Mouse (Mus musculus): ENCODE results near the gene Abl1. TPM values are rescaled to one million over a fixed set of nuclear protein-coding genes. Genes with fewer than 3 reads are reported as not detected.

Abl1 gene
- polyA plus RNA-seq, 1 experiment: 45.9 TPM

DNA sequence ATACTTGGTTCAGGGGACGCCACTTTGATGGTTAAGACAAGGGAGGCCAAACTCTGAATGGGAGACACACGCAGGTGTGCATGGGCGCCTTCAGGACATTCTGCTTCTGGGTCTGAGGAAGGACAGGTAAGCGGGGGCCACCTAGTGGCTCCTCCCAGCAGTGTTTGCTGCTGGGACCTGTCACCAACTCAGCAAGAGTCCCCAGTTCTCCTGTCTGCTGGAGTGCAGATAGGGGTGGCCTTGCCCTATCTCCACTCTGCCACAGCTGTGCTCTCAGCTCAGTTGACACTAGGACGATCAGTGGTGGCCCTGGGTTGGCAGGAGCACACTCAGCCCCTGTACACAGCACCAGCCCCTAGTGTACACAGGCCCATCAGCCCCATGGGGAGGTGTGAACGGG, 159.7 kb downstream of the Abl1 start:
- TF ChIP-seq USF1 (IDR thresholded peaks at IDR 0.05; ENCODE audit: low read depth): no peak
- TF ChIP-seq CTCF (IDR thresholded peaks at IDR 0.05; ENCODE audit: control insufficient read depth, insufficient read depth, insufficient read length): peak; percentile 27
- H3K4me3 ChIP-seq (ENCODE audit: insufficient read depth, poor library complexity, severe bottlenecking): no peak overlapping the region
- no peaks in the 10 kb centered on the region for H3K36me3 ChIP-seq (ENCODE audit: control insufficient read depth, insufficient read depth)
- H3ac ChIP-seq (ENCODE audit: control insufficient read depth, insufficient read length, low read depth): no peak overlapping the region
- no peaks in the 10 kb centered on the region for H3K79me3 ChIP-seq (ENCODE audit: low read depth)
- no peaks in the 10 kb centered on the region for H3K79me2 ChIP-seq (ENCODE audit: control insufficient read depth, insufficient read depth)
- peaks cover 38% of the 10 kb centered on the region for H3K27me3 ChIP-seq (ENCODE audit: control insufficient read depth, insufficient read depth, insufficient read length)

DNA sequence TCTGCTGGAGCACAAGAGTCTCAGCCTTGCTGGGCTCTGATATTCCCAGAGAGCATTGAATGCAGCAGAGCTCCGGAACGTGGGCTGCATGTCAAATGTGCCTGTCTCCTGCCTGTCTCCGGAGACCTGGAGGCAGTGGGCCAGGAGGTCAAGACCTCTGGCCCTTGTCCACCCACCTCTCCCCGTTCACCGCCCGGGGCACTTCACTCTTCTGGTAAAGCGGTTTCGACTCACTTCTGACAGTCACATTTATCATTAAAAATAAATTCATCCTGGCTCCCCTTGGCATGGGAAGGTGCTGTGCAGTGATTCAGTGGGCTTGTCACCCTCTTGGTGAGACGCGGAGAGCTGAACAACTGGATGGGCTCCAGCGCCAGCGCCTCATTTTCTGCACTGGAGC, 162.0 kb downstream of the Abl1 start:
- H3K79me2 ChIP-seq (ENCODE audit: control insufficient read depth, insufficient read depth): no peaks in the 10 kb centered on the region
- TF ChIP-seq MYOG (IDR thresholded peaks at IDR 0.05; ENCODE audit: control insufficient read depth, extremely low read depth, insufficient read length) (no peak), FOSL1 (IDR thresholded peaks at IDR 0.05; ENCODE audit: insufficient read depth, low read length, poor library complexity, severe bottlenecking) (no peak), CTCF (IDR thresholded peaks at IDR 0.05; ENCODE audit: control insufficient read depth, insufficient read depth, insufficient read length) (no peak), MAX (IDR thresholded peaks at IDR 0.05) (no peak), MYOD1 (IDR thresholded peaks at IDR 0.05; ENCODE audit: control insufficient read depth, insufficient read length, low read depth) (no peak), CEBPB (IDR thresholded peaks at IDR 0.05; ENCODE audit: low read depth) (no peak), USF1 (IDR thresholded peaks at IDR 0.05; ENCODE audit: low read depth) (no peak)
- peaks cover 28% of the 10 kb centered on the region for H3K27me3 ChIP-seq (ENCODE audit: control insufficient read depth, insufficient read depth, insufficient read length)
- H3K79me3 ChIP-seq (ENCODE audit: low read depth): no peaks in the 10 kb centered on the region
- no peaks in the 10 kb centered on the region for H3K36me3 ChIP-seq (ENCODE audit: control insufficient read depth, insufficient read depth)
- H3ac ChIP-seq (ENCODE audit: control insufficient read depth, insufficient read length, low read depth): no peak overlapping the region
- H3K4me3 ChIP-seq (ENCODE audit: insufficient read depth, poor library complexity, severe bottlenecking): no peak overlapping the region

Other genes with a start within 250 kb of the Abl1 start
- gene Ass1, start 218.2 kb upstream of the Abl1 start, polyA plus RNA-seq (2012; fragmentation: generic; extraction: Trizol): 248 TPM
- gene Fubp3, start 115.7 kb upstream of the Abl1 start, polyA plus RNA-seq (2012; fragmentation: generic; extraction: Trizol): 29.9 TPM
- not detected for gene Prdm12, start 48.3 kb upstream of the Abl1 start, polyA plus RNA-seq (2012; fragmentation: generic; extraction: Trizol)
- 63.4 TPM for gene Exosc2, start 17.7 kb upstream of the Abl1 start, polyA plus RNA-seq (2012; fragmentation: generic; extraction: Trizol)
- gene Qrfp, start 122.2 kb downstream of the Abl1 start, polyA plus RNA-seq (2012; fragmentation: generic; extraction: Trizol): 4.1 TPM
- gene Fibcd1, start 157.6 kb downstream of the Abl1 start, polyA plus RNA-seq (2012; fragmentation: generic; extraction: Trizol): 1.1 TPM
- 0.02 TPM for gene Lamc3, start 198.9 kb downstream of the Abl1 start, polyA plus RNA-seq (2012; fragmentation: generic; extraction: Trizol)

All from C2C12 (cell line).